Mouse (Mus musculus) layer of hippocampus, adult 9-10 months (tissue): ENCODE measurements around the gene Pmpcb.

Experiments
- DNase-seq: peaks from one replicate; pipeline ENCODE4 v3.0.0; 2022; ENCODE audit warnings: low spot score

Pmpcb gene

GRCm38 (mm10) chr5:21732177-21732911 lies 4.6 kb upstream of the Pmpcb start:
- DNase-seq: no peak

GRCm38 (mm10) chr5:21732930-21733329 lies 4.0 kb upstream of the Pmpcb start:
- peak; percentile 63 for DNase-seq

- DNase-seq: no peak
Measured at GRCm38 (mm10) chr5:21735100-21735499, 1.8 kb upstream of the Pmpcb start.

GRCm38 (mm10) chr5:21735584-21735983 lies 1.4 kb upstream of the Pmpcb start:
- no peak for DNase-seq

GRCm38 (mm10) chr5:21736046-21736445 lies 895 bp upstream of the Pmpcb start:
- DNase-seq: no peak

GRCm38 (mm10) chr5:21737620-21738019 lies 679 bp downstream of the Pmpcb start:
- no peak for DNase-seq

- DNase-seq: no peak
Measured at GRCm38 (mm10) chr5:21739120-21739519, 2.2 kb downstream of the Pmpcb start.

- no peak for DNase-seq
Measured at GRCm38 (mm10) chr5:21739881-21740280, 2.9 kb downstream of the Pmpcb start.

- DNase-seq: no peak
Measured at GRCm38 (mm10) chr5:21743606-21744005, 6.7 kb downstream of the Pmpcb start.

- DNase-seq: no peak
Measured at GRCm38 (mm10) chr5:21744651-21745050, 7.7 kb downstream of the Pmpcb start.

GRCm38 (mm10) chr5:21745966-21746365 lies 9.0 kb downstream of the Pmpcb start:
- no peak for DNase-seq

GRCm38 (mm10) chr5:21768506-21768905 lies 31.6 kb downstream of the Pmpcb start:
- no peak for DNase-seq

GRCm38 (mm10) chr5:21769841-21770240 lies 32.9 kb downstream of the Pmpcb start:
- DNase-seq: no peak

- DNase-seq: no peak
Measured at GRCm38 (mm10) chr5:21776491-21776890, 39.5 kb downstream of the Pmpcb start.

GRCm38 (mm10) chr5:21784161-21785052 lies 47.5 kb downstream of the Pmpcb start:
- DNase-seq: no peak

- DNase-seq: peak; percentile 78
Measured at GRCm38 (mm10) chr5:21785053-21785452, 48.1 kb downstream of the Pmpcb start, which contains the start of the genes Dnajc2 and Psmc2. Gene Dnajc2 (minus strand): TSS chr5:21785251. Gene Psmc2 (plus strand): TSS chr5:21785283.

GRCm38 (mm10) chr5:21785776-21786175 lies 48.8 kb downstream of the Pmpcb start:
- no peak for DNase-seq

GRCm38 (mm10) chr5:21786258-21787185 lies 49.6 kb downstream of the Pmpcb start:
- peak; percentile 83 for DNase-seq

GRCm38 (mm10) chr5:21787186-21788105 lies 50.5 kb downstream of the Pmpcb start:
- DNase-seq: no peak

- DNase-seq: no peak
Measured at GRCm38 (mm10) chr5:21789061-21789460, 52.1 kb downstream of the Pmpcb start.

GRCm38 (mm10) chr5:21792166-21792565 lies 55.2 kb downstream of the Pmpcb start:
- no peak for DNase-seq
